Mouse (Mus musculus): ENCODE results near the gene Kcnk3.

- no peak for TF ChIP-seq POLR2A (IDR thresholded peaks at IDR 0.05; ENCODE audit: extremely low read depth, insufficient read depth, low read length)
- no peak for TF ChIP-seq CTCF (IDR thresholded peaks at IDR 0.05; ENCODE audit: extremely low read depth, insufficient read depth, low read length)
Observed at GRCm38 (mm10) chr5:30594953-30595560, 7.1 kb downstream of the Kcnk3 start.
